Mouse (Mus musculus) small intestine, adult 2 months (tissue): Measurements from ENCODE around the gene Eif1.

Experiments used
- CTCF ChIP-seq: fragments of 200-500 bp; IDR thresholded peaks from 2 replicates; pipeline ENCODE4 v1.5.1; 2012; ENCODE audit warnings: low read depth, mild to moderate bottlenecking, control low read depth, inconsistent platforms, low read length, moderate library complexity, mixed read lengths; ENCODE audit not compliant: insufficient replicate concordance, insufficient read length; ENCODE audit errors: extremely low read depth
- POLR2A ChIP-seq: fragments of 200-500 bp; IDR thresholded peaks from 2 replicates; pipeline ENCODE4 v1.6.1; 2012; ENCODE audit warnings: low read depth, mild to moderate bottlenecking, control low read depth, inconsistent platforms, low read length, moderate library complexity

DNA sequence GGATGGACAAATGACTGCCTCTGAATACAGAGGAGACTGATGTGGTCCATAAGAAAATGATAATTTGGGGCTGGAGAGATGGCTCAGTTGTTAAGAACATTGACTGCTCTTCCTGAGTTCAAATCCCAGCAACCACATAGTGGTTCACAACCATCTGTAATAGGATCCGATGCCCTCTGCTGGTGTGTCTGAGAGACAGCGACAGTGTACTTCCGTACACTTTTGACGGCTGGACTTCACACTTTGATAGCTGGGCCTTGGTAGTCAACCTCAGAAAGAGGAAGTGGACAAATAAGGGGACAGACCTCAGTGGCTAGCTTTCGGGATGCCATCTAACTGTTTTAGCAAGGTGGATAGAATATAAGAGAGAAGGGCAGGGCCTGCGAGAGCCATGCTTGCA, 40.5 kb downstream of the Eif1 start:
- no peak for TF ChIP-seq CTCF
- no peak for TF ChIP-seq POLR2A
